Mouse (Mus musculus) hindbrain, embryonic 12.5 days (tissue): ENCODE results near the gene Med11. TPM values are rescaled to one million over a fixed set of nuclear protein-coding genes. Genes with fewer than 3 reads are reported as not detected.
"Not testable (repeated sequence)": the region's sequence is repeated elsewhere in the genome, so short reads cannot be mapped to it uniquely, and the experiment has no call there.

Experiments
- ATAC-seq: fragments of 200-750 bp; cut with Nextera tagmentation; 2 replicates; pipeline ENCODE4 v1.8.0; 2017; ENCODE audit warnings: moderate TSS enrichment; ENCODE audit not compliant: low FRiP score
- H3K27ac ChIP-seq: fragments of 300-500 bp; sonication (generic); 2 replicates; pipeline ENCODE4 v1.5.1; 2016; ENCODE audit warnings: mild to moderate bottlenecking
- H3K27me3 ChIP-seq: fragments of 300-500 bp; sonication (generic); 2 replicates; pipeline ENCODE4 v1.6.1; 2016; ENCODE audit warnings: mild to moderate bottlenecking
- H3K36me3 ChIP-seq: fragments of 300-500 bp; sonication (generic); 2 replicates; pipeline ENCODE4 v1.6.1; 2016; ENCODE audit warnings: mild to moderate bottlenecking
- H3K4me1 ChIP-seq: fragments of 300-500 bp; sonication (generic); 2 replicates; pipeline ENCODE4 v1.6.1; 2016
- H3K4me2 ChIP-seq: fragments of 300-500 bp; sonication (generic); replicated peaks from 2 replicates; pipeline ENCODE4 v1.6.1; 2016; ENCODE audit warnings: mild to moderate bottlenecking
- H3K4me3 ChIP-seq: fragments of 300-500 bp; sonication (generic); 2 replicates; pipeline ENCODE4 v1.5.1; 2016; ENCODE audit warnings: mild to moderate bottlenecking
- H3K9ac ChIP-seq: fragments of 300-500 bp; sonication (generic); 2 replicates; pipeline ENCODE4 v1.6.1; 2016; ENCODE audit warnings: mild to moderate bottlenecking, moderate library complexity
- H3K9me3 ChIP-seq: fragments of 300-500 bp; sonication (generic); replicated peaks from 2 replicates; pipeline ENCODE4 v1.6.1; 2016; ENCODE audit warnings: mild to moderate bottlenecking
- WGBS: fragments of 180-500 bp; shearing (Covaris S2); methylation state at CpG from one replicate; pipeline ENCODE4 v1.1.7; 2016; 5-methylcytosine and 5-hydroxymethylcytosine counted together
- polyA plus RNA-seq: library from polyadenylated mRNA; unstranded; fragments of >200 nt; fragmentation: Nextera tagmentation; extraction: Ambion mirVana; gene quantifications from 2 replicates; pipeline ENCODE4 v1.2.1, GENCODE M21; 2016

Med11 gene
- polyA plus RNA-seq, 1 experiment from 2014 or later, result 36.1 TPM

DNA sequence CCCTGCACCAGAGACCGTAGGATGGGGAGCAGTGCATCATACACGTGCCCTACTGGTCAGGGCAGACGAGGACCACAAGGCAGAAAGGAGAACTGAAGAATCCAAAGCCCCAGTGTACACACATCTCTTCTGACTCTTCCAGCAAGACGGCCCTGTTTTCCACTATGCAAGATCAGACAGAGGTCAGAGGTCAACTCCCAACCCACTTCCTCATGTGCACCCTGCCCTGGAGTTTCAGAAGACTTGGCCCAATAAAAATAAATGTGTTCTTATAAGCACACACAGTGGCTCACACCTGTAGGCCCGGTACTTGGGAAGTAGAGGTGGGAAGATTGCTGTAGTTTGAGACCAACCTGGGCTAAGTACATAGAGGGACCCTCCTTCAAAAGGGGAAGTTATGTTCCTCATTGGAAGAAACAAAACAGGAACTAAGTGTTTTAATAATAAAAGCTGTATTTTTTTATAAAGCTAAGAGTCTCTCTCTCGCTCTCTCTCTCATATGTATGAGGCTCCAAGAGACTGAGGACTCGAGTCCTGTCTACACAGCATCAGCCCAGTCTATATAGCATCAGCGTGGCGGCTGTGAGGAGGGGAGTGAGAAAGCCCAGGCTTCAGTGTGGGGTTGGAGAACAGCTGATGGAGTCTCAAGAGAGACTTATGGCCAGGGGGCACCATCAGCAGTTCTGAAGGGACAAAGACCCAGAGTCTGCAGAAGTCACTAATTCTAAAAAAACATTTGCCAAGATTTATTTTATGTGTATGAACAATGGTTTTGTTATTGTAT is 1.7 kb downstream of the Med11 start:
- 91% methylated on average over 9 of the region's 9 CpGs for WGBS

GRCm38 (mm10) chr11:70458688-70459600 is 7.2 kb downstream of the Med11 start, which contains the start of gene Zmynd15:
Zmynd15 (plus strand) TSS chr11:70459433.
- Histone ChIP-seq H3K27me3 (peaks cover 47% of the 10 kb centered on the region), H3K9me3 (no peaks in the 10 kb centered on the region), H3K4me3 (peak within 1 kb of the TSS; percentile 40), H3K4me2 (peak within 1 kb of the TSS; percentile 75), H3K36me3 (no peaks in the 10 kb centered on the region), H3K4me1 (peaks cover 9% of the 10 kb centered on the region; the same call in 1 of the 2 replicates), H3K27ac (no peak within 1 kb of the TSS), H3K9ac (peak within 1 kb of the TSS; percentile 63)
- no peak for ATAC-seq
- WGBS, result 21% methylated on average over 32 of the region's 32 CpGs

More for the DNA sequence above, 1.7 kb downstream of the Med11 start:
- ATAC-seq, result no peak
- H3K36me3 ChIP-seq, result no peaks in the 10 kb centered on the region
- peaks cover 11% of the 10 kb centered on the region for H3K4me1 ChIP-seq
- no peak overlapping the region for H3K27ac ChIP-seq
- H3K9ac ChIP-seq, result no peak overlapping the region
- H3K27me3 ChIP-seq, result peaks cover under 1% of the 10 kb centered on the region
- 0 out of 2 replicates have a peak overlapping the region, but pooled peaks have one; percentile 9 for H3K4me2 ChIP-seq
- no peak overlapping the region for H3K4me3 ChIP-seq
- H3K9me3 ChIP-seq, result no peaks in the 10 kb centered on the region

DNA sequence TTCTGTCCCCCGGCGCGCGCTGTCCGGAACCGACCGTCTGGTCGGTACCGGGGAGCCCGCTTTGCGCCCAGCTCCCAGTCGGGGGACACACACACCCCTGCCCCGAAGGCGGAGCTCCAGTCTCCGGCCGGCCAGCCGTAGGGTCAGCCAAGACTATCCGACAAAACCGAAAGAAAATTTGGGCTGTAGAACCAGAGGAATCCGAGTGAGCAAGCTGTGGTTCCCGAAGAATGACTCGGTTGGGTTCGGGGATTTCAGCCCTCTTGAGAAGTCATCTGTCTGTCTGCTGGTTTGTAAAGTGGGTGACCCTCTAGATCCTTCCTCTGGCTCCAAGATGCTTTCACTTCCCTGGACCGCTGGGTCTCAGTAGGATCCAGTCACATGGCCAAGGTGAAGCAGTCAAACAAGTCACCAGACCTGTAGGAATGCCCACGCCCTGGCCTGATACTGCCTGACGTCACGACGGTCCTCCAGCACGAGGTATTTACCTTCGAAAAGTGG is 7.9 kb downstream of the Med11 start, which contains the start of gene Cxcl16:
Cxcl16 (minus strand) TSS at position 384 of the 501 bp plus-strand sequence.
- H3K4me1 ChIP-seq, result peaks cover 9% of the 10 kb centered on the region; the same call in 1 of the 2 replicates
- no peak for ATAC-seq
- H3K27ac ChIP-seq, result no peak within 1 kb of the TSS

GRCm38 (mm10) chr11:70463970-70464369 is 12.3 kb downstream of the Med11 start:
- ATAC-seq, result no peak
- peaks cover 18% of the 10 kb centered on the region for H3K4me1 ChIP-seq
- H3K9ac ChIP-seq, result no peak overlapping the region
- peaks cover 74% of the 10 kb centered on the region for H3K27me3 ChIP-seq
- no peak overlapping the region for H3K27ac ChIP-seq
- no peak overlapping the region for H3K4me3 ChIP-seq
- H3K36me3 ChIP-seq, result no peaks in the 10 kb centered on the region
- no peak overlapping the region for H3K4me2 ChIP-seq
- 81% methylated on average over 5 of the region's 5 CpGs for WGBS
- no peaks in the 10 kb centered on the region for H3K9me3 ChIP-seq

More for the DNA sequence above, 7.9 kb downstream of the Med11 start, which contains the start of gene Cxcl16:
- Histone ChIP-seq H3K4me3 (peak within 1 kb of the TSS; percentile 40), H3K36me3 (no peaks in the 10 kb centered on the region), H3K27me3 (peaks cover 54% of the 10 kb centered on the region), H3K9ac (peak within 1 kb of the TSS; percentile 63), H3K4me2 (peak within 1 kb of the TSS; percentile 75), H3K9me3 (no peaks in the 10 kb centered on the region)
- WGBS, result 5% methylated on average over 30 of the region's 30 CpGs

GRCm38 (mm10) chr11:70465211-70465610 is 13.5 kb downstream of the Med11 start:
- Histone ChIP-seq H3K4me1 (peaks cover 12% of the 10 kb centered on the region), H3K9ac (no peak overlapping the region), H3K9me3 (no peaks in the 10 kb centered on the region), H3K36me3 (no peaks in the 10 kb centered on the region), H3K27ac (no peak overlapping the region), H3K27me3 (peaks cover 62% of the 10 kb centered on the region), H3K4me3 (0 out of 2 replicates have a peak overlapping the region, but pooled peaks have one; percentile 19), H3K4me2 (peak overlapping the region; percentile 42)
- no peak for ATAC-seq
- 22% methylated on average over 16 of the region's 16 CpGs for WGBS

DNA sequence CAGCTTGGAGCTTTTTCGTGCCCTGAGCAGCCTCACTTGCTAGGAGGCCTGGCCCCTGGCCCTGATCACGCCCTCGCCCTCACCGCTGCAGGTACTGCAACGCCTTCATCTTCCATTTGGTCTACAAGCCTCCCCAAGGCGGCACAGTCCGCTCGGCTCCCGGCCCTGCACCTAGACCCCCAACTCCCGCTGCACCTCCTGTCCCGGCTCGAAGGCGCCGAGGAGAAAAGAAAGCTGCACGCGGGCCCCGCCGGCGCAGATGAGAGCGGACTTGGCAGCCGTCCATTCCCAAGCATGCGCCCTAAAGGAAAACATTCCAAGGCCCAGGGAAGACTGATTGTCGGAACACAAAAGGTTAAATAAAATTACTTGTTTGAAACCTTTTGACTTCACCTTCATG is 14.1 kb downstream of the Med11 start:
- Histone ChIP-seq H3K4me2 (peak overlapping the region; percentile 42), H3K27me3 (peaks cover 55% of the 10 kb centered on the region), H3K27ac (no peak overlapping the region), H3K36me3 (no peaks in the 10 kb centered on the region), H3K4me1 (peaks cover 12% of the 10 kb centered on the region), H3K4me3 (peak overlapping the region; percentile 19), H3K9ac (peak overlapping the region; percentile 23; the same call in 1 of the 2 replicates), H3K9me3 (no peaks in the 10 kb centered on the region)
- WGBS, result 18% methylated on average over 23 of the region's 23 CpGs
- ATAC-seq, result no peak

GRCm38 (mm10) chr11:70467902-70468619 is 16.3 kb downstream of the Med11 start:
- ATAC-seq, result no peak
- 91% methylated on average over 5 of the region's 5 CpGs for WGBS
- Histone ChIP-seq H3K4me1 (peaks cover 12% of the 10 kb centered on the region), H3K27ac (no peak overlapping the region), H3K4me3 (no peak overlapping the region), H3K9ac (no peak overlapping the region), H3K9me3 (no peaks in the 10 kb centered on the region), H3K36me3 (no peaks in the 10 kb centered on the region), H3K4me2 (no peak overlapping the region), H3K27me3 (peaks cover 40% of the 10 kb centered on the region)

DNA sequence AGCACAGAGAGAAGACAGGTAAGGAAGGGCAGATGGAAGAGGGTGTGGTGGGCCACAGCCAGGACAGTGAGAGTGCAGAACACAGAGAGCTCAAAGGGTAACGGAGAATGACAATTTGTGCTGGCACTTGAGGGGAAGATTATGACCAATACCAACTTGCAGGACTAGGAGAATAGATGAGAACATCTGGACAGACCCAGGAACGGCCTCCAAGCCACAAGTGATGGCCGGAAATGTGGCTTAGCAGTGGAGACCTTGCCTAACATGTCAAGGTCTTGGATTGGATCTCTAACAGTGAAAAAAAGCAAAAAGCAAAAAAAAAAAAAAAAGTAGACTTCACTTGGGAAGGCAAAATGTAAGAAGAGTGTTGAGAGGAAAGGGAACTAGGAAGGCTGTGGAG is 18.0 kb downstream of the Med11 start:
- H3K4me2 ChIP-seq, result no peak overlapping the region
- no peak overlapping the region for H3K4me3 ChIP-seq
- no peak overlapping the region for H3K27ac ChIP-seq
- no peaks in the 10 kb centered on the region for H3K36me3 ChIP-seq
- 87% methylated on average over 3 of the region's 3 CpGs for WGBS
- peaks cover 25% of the 10 kb centered on the region for H3K27me3 ChIP-seq
- no peak for ATAC-seq
- H3K9me3 ChIP-seq, result no peaks in the 10 kb centered on the region
- no peak overlapping the region for H3K9ac ChIP-seq
- peaks cover 12% of the 10 kb centered on the region for H3K4me1 ChIP-seq

GRCm38 (mm10) chr11:70472716-70473115 is 21.0 kb downstream of the Med11 start:
- Histone ChIP-seq H3K27me3 (no peaks in the 10 kb centered on the region), H3K4me3 (no peak overlapping the region), H3K9me3 (no peaks in the 10 kb centered on the region), H3K4me1 (no peaks in the 10 kb centered on the region), H3K4me2 (no peak overlapping the region), H3K9ac (no peak overlapping the region), H3K36me3 (no peaks in the 10 kb centered on the region), H3K27ac (no peak overlapping the region)
- ATAC-seq, result no peak

DNA sequence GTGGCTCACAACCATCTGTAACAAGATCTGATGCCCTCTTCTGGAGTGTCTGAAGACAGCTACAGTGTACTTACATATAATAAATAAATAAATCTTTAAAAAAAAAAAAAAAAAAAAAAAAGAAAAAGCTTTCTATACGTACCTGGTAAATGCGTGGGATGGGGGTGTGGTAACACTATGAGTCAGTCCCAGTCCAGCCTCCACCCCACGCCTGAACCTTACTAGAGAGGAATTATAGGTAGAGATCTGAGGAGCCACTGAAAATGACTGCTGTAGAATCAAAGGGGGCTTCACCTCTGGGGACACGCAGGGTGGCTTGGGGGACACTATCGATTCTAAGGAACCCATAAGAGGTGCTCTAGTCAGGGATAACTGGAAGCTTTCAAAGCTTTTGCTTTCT is 21.6 kb downstream of the Med11 start:
- 88% methylated on average over 5 of the region's 5 CpGs for WGBS
- not testable (repeated sequence) for H3K4me1 ChIP-seq, H3K9me3 ChIP-seq, H3K36me3 ChIP-seq, H3K27ac ChIP-seq, ATAC-seq, H3K4me2 ChIP-seq, H3K9ac ChIP-seq, H3K4me3 ChIP-seq, H3K27me3 ChIP-seq

- ATAC-seq, result no peak
- no peak overlapping the region for H3K4me2 ChIP-seq
- H3K9ac ChIP-seq, result no peak overlapping the region
- no peaks in the 10 kb centered on the region for H3K4me1 ChIP-seq
- no peak overlapping the region for H3K4me3 ChIP-seq
- no peaks in the 10 kb centered on the region for H3K27me3 ChIP-seq
- H3K9me3 ChIP-seq, result no peaks in the 10 kb centered on the region
- 80% methylated on average over 12 of the region's 12 CpGs for WGBS
- no peak overlapping the region for H3K27ac ChIP-seq
- H3K36me3 ChIP-seq, result no peaks in the 10 kb centered on the region
These were observed 23.3 kb downstream of the Med11 start for GRCm38 (mm10) chr11:70474872-70475534.
